Mouse (Mus musculus): Measurements from ENCODE around the gene Fkbp5.

DNA sequence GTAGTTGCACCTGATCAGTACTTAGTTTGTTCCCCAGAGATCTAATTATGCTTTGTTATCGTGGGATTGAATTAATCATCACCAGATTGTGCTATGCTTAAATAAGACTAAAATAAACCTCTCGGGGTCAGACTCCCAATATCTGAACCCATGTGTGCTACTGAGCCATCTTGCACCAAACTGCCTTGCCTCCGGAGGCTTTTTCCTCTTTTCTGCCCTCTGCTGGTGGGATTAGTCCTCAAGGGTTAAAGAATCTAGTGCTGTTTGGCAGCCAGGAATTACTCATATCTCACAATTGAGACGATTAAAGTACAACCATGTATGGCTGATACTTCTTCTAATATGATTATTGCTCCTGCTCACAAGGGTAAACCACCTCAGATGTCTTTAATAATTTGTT, 62.2 kb downstream of the Fkbp5 start:
- TF ChIP-seq CTCF (conservative IDR thresholded peaks at IDR 0.05; ENCODE audit: low read length): peak; percentile 61
- TF ChIP-seq POU5F1 (IDR thresholded peaks at IDR 0.05; ENCODE audit: borderline replicate concordance, low read length): no peak
- no peak for TF ChIP-seq NANOG (IDR thresholded peaks at IDR 0.05; ENCODE audit: borderline replicate concordance, low read length)

Measured in E14TG2a.4 (cell line).